Mouse (Mus musculus): ENCODE measurements around the gene 1700012B07Rik.

1700012B07Rik gene

DNA sequence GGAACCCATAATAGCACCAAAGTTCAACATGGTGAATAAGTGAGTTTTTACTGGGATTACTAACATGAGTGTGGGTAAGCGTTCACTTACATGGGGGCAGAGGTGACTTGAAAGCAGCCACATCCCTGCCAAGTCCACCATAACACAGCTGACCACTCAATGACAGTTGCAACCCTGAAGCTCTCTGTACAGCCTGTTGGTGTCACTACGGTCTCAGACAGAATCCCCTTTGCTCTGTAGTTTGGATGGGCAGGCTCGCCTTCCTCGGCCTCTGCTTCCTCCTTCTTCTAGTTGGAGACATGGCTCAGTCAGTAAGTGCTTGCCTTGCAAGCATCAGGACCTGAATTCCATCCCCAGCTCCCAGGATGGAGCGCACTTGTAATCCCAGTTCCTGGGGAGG is 58.8 kb downstream of the 1700012B07Rik start:
- ATAC-seq (ENCODE audit: insufficient number of reproducible peaks, low FRiP score, low TSS enrichment): no peak

DNA sequence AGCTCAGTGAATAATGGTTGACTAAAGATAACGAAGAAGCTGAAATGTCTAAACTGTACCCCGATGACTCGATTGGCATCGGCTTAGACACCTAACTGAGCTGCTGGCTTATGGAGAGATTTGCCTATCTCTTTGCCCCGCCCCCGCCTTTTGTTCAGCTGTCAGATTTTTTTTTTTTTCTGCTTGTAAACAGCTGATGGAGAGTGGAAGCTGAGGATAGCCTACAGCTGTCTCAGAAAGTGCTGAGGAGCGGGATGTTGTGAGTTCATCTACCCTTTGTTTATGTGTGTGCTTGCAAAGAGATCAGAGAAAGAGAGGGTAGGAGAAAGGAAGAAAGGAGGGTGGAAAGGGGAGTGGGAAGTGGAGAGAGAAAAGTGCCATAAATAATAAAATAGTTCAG is 67.8 kb downstream of the 1700012B07Rik start:
- no peak for ATAC-seq (ENCODE audit: insufficient number of reproducible peaks, low FRiP score, low TSS enrichment)

DNA sequence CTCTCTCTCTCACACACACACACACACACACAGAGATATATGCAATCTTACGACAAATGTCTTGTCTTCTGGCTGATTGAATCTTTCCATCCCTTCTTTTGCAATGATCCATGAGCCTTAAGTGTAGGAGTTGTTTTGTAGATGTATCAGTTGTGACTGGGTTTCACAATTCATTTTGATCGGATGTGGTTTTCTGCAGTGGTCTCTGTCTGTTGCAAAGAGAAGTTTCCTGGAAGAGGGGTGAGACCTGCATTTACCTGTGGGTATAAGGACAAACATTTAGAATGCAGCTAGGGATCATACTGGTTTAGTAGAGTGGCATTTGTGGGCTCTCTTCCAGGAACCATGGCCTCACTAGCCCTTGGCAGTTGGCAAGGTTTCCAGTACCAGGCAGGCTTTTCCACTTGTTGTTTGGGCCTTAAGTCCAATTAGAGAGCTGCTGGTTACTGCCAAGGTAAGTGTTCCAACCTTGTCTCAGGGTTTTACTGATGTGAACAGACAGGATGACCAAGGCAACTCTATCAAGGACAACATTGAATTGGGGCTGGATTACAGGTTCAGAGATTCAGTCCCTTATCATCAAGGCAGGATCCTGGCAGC is 69.1 kb downstream of the 1700012B07Rik start:
- no peak for ATAC-seq (ENCODE audit: insufficient number of reproducible peaks, low FRiP score, low TSS enrichment)

DNA sequence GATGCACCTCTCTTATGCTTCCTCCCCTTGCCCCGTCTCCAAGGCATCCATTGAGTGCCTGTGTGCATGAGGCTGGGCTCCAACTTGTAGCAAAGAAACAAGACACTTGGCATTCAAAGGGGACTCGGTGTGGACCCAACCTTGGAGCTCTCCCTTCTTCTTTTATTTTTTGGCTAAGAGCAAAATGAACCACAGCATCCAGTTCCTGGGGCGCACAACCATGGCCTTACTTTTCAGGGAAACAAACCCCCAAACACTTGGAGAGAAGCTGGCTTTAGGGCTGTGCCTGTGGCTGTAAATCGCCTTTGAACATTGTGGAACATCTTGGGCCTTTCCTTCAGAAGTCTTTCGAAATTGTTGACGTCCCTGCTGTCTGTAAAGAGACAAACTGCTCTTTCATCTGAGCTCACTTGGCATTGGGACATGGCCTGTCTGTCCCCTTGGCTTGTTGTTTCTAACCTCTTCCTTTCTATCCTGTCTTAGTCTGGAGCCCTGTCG is 73.7 kb downstream of the 1700012B07Rik start:
- no peak; the same call in 1 of the 2 replicates for ATAC-seq (ENCODE audit: insufficient number of reproducible peaks, low FRiP score, low TSS enrichment)

DNA sequence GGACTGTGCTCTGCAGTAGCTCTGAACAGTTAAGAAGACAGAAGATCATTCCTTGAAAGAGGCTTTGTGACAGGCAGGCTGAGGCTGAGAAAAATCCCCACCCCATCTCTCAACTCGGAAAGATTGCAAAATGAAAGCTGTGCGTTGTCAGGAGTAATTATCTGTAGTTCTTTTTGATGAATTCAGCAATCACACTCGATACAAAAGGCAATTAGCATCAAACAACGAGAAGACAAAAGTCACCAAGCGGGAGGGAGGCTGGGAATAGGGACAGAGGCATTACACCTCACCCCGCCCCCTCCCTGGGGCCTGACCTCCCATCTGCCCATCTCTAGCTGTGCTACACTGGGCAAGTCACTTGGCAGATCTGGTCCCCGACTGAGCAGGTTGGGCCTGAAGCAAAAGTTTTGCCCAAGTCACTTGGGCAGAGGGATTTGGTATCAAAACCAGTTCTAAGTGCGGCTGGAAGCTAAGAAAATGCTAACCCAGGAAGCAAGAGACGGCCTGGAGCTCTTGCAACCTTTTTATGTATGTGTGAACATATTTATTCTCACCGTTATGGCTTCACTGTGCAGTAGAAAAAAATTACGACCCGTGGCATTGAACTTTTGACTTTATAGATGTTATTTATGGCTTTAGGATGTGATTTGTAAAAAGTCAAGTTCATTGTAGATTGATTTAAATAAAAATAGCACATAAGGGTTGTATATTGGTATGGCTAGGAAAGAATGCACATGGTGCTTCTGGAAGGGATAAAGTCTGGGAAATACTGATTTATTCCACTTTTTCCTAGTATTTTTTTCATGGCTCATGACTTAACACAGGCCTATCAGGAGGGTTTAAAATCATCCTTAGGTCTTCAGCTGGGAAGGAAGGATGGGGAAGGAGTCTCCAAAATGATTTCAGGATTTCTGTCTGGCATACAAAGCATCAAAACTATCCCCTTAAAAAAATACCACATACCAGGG is 75.9 kb downstream of the 1700012B07Rik start:
- ATAC-seq (ENCODE audit: insufficient number of reproducible peaks, low FRiP score, low TSS enrichment): no peak

DNA sequence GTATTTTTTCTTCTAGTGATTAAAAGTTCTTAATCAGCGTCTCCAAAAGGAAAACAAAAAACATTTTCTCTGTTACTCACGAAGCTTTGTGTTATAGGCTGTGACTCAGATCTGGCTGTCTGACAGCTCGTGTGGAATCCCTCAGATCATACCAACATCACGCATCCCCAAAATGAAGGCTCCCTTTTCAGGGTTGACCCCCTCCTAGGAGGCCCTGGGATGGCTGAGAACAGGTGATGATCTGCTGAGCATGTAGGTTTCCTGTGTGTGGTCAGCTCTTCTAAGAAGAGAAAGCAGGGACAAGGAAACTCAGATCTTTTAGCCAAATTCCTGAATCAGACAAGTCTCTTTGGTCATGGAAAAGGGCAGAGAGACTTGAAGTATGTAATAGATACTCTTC is 82.6 kb downstream of the 1700012B07Rik start:
- ATAC-seq (ENCODE audit: insufficient number of reproducible peaks, low FRiP score, low TSS enrichment): no peak

DNA sequence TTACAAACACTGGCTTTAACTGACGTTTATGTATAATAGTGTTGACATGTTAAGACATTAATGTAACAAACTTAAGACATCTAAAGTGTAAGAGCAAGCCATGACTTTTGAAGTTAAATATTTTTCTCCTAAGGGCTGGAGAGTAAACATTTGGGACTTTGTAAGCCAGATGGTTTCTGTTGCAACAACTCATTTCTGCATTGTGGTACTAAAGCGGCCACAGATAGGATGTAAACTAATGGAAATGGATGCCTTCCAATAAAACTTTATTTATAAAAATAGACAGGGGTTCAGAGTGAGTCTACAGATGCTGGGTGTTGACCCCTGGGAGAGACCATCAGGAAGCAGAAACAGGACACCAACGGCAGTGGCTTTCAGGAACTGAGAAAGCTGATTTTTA is 89.9 kb downstream of the 1700012B07Rik start:
- ATAC-seq (ENCODE audit: insufficient number of reproducible peaks, low FRiP score, low TSS enrichment): no peak
